Mouse (Mus musculus) CD4-positive, CD25-positive, alpha-beta regulatory T cell, adult 2 months (primary cell): Measurements from ENCODE around the gene Rragc.
A peak's percentile ranks its signal among the peaks of the same experiment; 100 is the strongest.

Experiments used
- DNase-seq: peaks from one replicate; pipeline ENCODE4 v3.0.0-alpha.2; 2012; ENCODE audit warnings: low read depth, low spot score

Rragc gene

GRCm38 (mm10) chr4:123952059-123952458 lies 34.8 kb downstream of the Rragc start:
- peak; percentile 38 for DNase-seq

- peak; percentile 62 for DNase-seq
Observed at GRCm38 (mm10) chr4:123956703-123957491, 39.7 kb downstream of the Rragc start.

GRCm38 (mm10) chr4:123957492-123957808 lies 40.2 kb downstream of the Rragc start:
- DNase-seq, result no peak

- DNase-seq, result no peak
Observed at GRCm38 (mm10) chr4:123957891-123958290, 40.6 kb downstream of the Rragc start.

GRCm38 (mm10) chr4:123960955-123961354 lies 43.7 kb downstream of the Rragc start:
- DNase-seq, result no peak

- DNase-seq, result no peak
Observed at GRCm38 (mm10) chr4:123962721-123963120, 45.5 kb downstream of the Rragc start.

GRCm38 (mm10) chr4:123968663-123969321 lies 51.5 kb downstream of the Rragc start:
- no peak for DNase-seq

- DNase-seq, result no peak
Observed at GRCm38 (mm10) chr4:123969458-123969857, 52.2 kb downstream of the Rragc start.

GRCm38 (mm10) chr4:123971059-123971458 lies 53.8 kb downstream of the Rragc start:
- peak; percentile 10 for DNase-seq

GRCm38 (mm10) chr4:123972423-123973049 lies 55.3 kb downstream of the Rragc start:
- no peak for DNase-seq

GRCm38 (mm10) chr4:123982105-123982504 lies 64.9 kb downstream of the Rragc start:
- DNase-seq, result no peak
